Comparison of ENCODE assay signal across 9 mouse cellular contexts in the genomic region with DNA sequence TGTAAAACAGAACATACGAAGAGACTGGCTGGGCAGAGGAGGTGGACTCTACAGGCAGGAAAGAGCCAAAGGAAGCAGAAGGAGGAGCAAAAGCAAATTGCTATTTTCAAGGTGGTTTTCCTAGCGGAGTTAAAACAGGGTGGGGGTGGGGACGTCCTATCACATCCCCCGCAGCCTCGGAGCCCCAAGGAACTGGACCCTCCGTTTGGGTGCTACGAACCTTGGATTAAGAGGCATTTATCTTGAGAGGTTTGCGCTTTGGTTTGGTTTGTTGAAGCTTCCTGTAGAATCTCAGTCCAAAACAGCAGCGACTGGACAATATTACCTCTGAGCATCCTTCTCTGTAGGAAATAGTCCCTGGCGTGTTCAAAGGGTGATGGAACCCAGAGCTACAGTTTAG. TPM values are rescaled to one million over a fixed set of nuclear protein-coding genes. Genes with fewer than 3 reads are reported as not detected.
DNase-seq lines count a peak whose midpoint lies in the region; ATAC-seq lines count a peak whose summit lies in the region.
"Had no signal": no experiment of that assay in that cellular context is flagged by ENCODE, and none has a peak within 500 bp of the region (broad histone marks: within the 10 kb centered on the region; RNA-seq: fewer than 3 reads in every experiment).

No protein-coding gene starts in this region.

- 10% methylated on average over 10 of the region's 10 CpGs for WGBS in kidney, embryonic 16.5 days
- 15% methylated on average over 10 of the region's 10 CpGs for WGBS in forebrain, embryonic 10.5 days
- WGBS in intestine, embryonic 16.5 days, result 12% methylated on average over 10 of the region's 10 CpGs
- 17% methylated on average over 10 of the region's 10 CpGs for WGBS in neural tube, embryonic 12.5 days

- ATAC-seq in kidney, embryonic 16.5 days (ENCODE audit: low FRiP score, low TSS enrichment), result no peak
- no peak for ATAC-seq in intestine, embryonic 16.5 days
- no peak for ATAC-seq in neural tube, embryonic 12.5 days (ENCODE audit: low FRiP score, low read depth)

- H3K4me2 ChIP-seq in kidney, embryonic 16.5 days (replicated peaks; ENCODE audit: low read depth, low read length), result peak overlapping the region; percentile 50
- H3K4me2 ChIP-seq in intestine, embryonic 16.5 days (ENCODE audit: low read depth, low read length), result peak overlapping the region; percentile 58
- H3K4me2 ChIP-seq in neural tube, embryonic 12.5 days (replicated peaks), result peak overlapping the region; percentile 49

- no peaks in the 10 kb centered on the region for H3K36me3 ChIP-seq in kidney, embryonic 16.5 days (ENCODE audit: insufficient read depth, low read length)
- H3K36me3 ChIP-seq in forebrain, embryonic 10.5 days (replicated peaks), result no peaks in the 10 kb centered on the region
- H3K36me3 ChIP-seq in intestine, embryonic 16.5 days (ENCODE audit: control insufficient read depth, insufficient read depth, low read length), result no peaks in the 10 kb centered on the region
- no peaks in the 10 kb centered on the region for H3K36me3 ChIP-seq in neural tube, embryonic 12.5 days

- H3K27me3 ChIP-seq in kidney, embryonic 16.5 days (ENCODE audit: insufficient read depth, low read length), result no peaks in the 10 kb centered on the region
- peaks cover 37% of the 10 kb centered on the region for H3K27me3 ChIP-seq in forebrain, embryonic 10.5 days (ENCODE audit: poor library complexity, severe bottlenecking)
- H3K27me3 ChIP-seq in intestine, embryonic 16.5 days (replicated peaks; ENCODE audit: control insufficient read depth, insufficient read depth, low read length), result no peaks in the 10 kb centered on the region
- H3K27me3 ChIP-seq in neural tube, embryonic 12.5 days (replicated peaks), result 0 out of 2 replicates have a peak, but pooled peaks cover 3% of the 10 kb centered on the region

- no peak overlapping the region for H3K27ac ChIP-seq in kidney, embryonic 16.5 days (ENCODE audit: low read length)
- no peak overlapping the region for H3K27ac ChIP-seq in forebrain, embryonic 10.5 days
- H3K27ac ChIP-seq in intestine, embryonic 16.5 days (ENCODE audit: low read length), result 0 out of 2 replicates have a peak overlapping the region, but pooled peaks have one; percentile 12
- H3K27ac ChIP-seq in neural tube, embryonic 12.5 days, result no peak overlapping the region
- H3K27ac ChIP-seq: macrophage had no signal

- peaks cover 17% of the 10 kb centered on the region for H3K4me1 ChIP-seq in kidney, embryonic 16.5 days (ENCODE audit: insufficient read depth, low read length)
- peaks cover 21% of the 10 kb centered on the region for H3K4me1 ChIP-seq in forebrain, embryonic 10.5 days
- H3K4me1 ChIP-seq in intestine, embryonic 16.5 days (ENCODE audit: control insufficient read depth, insufficient read depth, low read length), result peaks cover 5% of the 10 kb centered on the region; the same call in 1 of the 2 replicates
- H3K4me1 ChIP-seq in neural tube, embryonic 12.5 days, result peaks cover 4% of the 10 kb centered on the region

- H3K4me3 ChIP-seq in kidney, embryonic 16.5 days (ENCODE audit: low read length), result peak overlapping the region; percentile 37
- H3K4me3 ChIP-seq in forebrain, embryonic 10.5 days, result peak overlapping the region; percentile 34
- H3K4me3 ChIP-seq in intestine, embryonic 16.5 days (ENCODE audit: low read length), result peak overlapping the region; percentile 37
- no peak overlapping the region for H3K4me3 ChIP-seq in neural tube, embryonic 12.5 days

- no peaks in the 10 kb centered on the region for H3K9me3 ChIP-seq in kidney, embryonic 16.5 days (ENCODE audit: low read length)
- no peaks in the 10 kb centered on the region for H3K9me3 ChIP-seq in forebrain, embryonic 10.5 days
- H3K9me3 ChIP-seq in intestine, embryonic 16.5 days (ENCODE audit: control insufficient read depth, low read length), result no peaks in the 10 kb centered on the region
- H3K9me3 ChIP-seq in neural tube, embryonic 12.5 days, result no peaks in the 10 kb centered on the region

- DNase-seq in kidney, postnatal 25 days, result no peak
- DNase-seq in forebrain, embryonic 10.5 days (ENCODE audit: extremely low spot score, low spot score), result no peak
- no peak for DNase-seq in cerebellum, postnatal 36 days
- DNase-seq in MN1 (ENCODE audit: low spot score) (no peak), adipocyte (ENCODE audit: low spot score) (no peak)

- no peak overlapping the region for H3K9ac ChIP-seq in kidney, embryonic 16.5 days (replicated peaks; ENCODE audit: low read length)
- peak overlapping the region; percentile 45 for H3K9ac ChIP-seq in intestine, embryonic 16.5 days (ENCODE audit: low read depth, low read length)
- no peak overlapping the region for H3K9ac ChIP-seq in neural tube, embryonic 12.5 days

RNA-seq across cellular contexts. Expression of a gene that starts 37.3 kb away (rescaled TPM):
- polyA plus RNA-seq in kidney, embryonic 16.5 days (2015; fragmentation: Nextera tagmentation; extraction: Ambion mirVana), result 172 and 202 TPM in 2 replicates
- 187 and 200 TPM in 2 replicates for polyA plus RNA-seq in forebrain, embryonic 10.5 days (2016; fragmentation: Nextera tagmentation; extraction: Ambion mirVana)
- 283 and 299 TPM in 2 replicates for polyA plus RNA-seq in intestine, embryonic 16.5 days (2015; fragmentation: Nextera tagmentation; extraction: Ambion mirVana)
- polyA plus RNA-seq in neural tube, embryonic 12.5 days (2016; fragmentation: Nextera tagmentation; extraction: Ambion mirVana), result 143 and 157 TPM in 2 replicates

RNA-seq across cellular contexts. Expression of a gene that starts 41.9 kb away (rescaled TPM):
- 22.9 and 26.8 TPM in 2 replicates for polyA plus RNA-seq in kidney, embryonic 16.5 days (2015; fragmentation: Nextera tagmentation; extraction: Ambion mirVana)
- 0.53 and 0.59 TPM in 2 replicates for polyA plus RNA-seq in forebrain, embryonic 10.5 days (2016; fragmentation: Nextera tagmentation; extraction: Ambion mirVana)
- polyA plus RNA-seq in intestine, embryonic 16.5 days (2015; fragmentation: Nextera tagmentation; extraction: Ambion mirVana), result 3.9 and 4.2 TPM in 2 replicates
- polyA plus RNA-seq in neural tube, embryonic 12.5 days (2016; fragmentation: Nextera tagmentation; extraction: Ambion mirVana), result 1.5 and 1.8 TPM in 2 replicates
